Mouse (Mus musculus): ENCODE results near the gene Fas.
A peak's percentile ranks its signal among the peaks of the same experiment; 100 is the strongest.

Gene Fas

DNA sequence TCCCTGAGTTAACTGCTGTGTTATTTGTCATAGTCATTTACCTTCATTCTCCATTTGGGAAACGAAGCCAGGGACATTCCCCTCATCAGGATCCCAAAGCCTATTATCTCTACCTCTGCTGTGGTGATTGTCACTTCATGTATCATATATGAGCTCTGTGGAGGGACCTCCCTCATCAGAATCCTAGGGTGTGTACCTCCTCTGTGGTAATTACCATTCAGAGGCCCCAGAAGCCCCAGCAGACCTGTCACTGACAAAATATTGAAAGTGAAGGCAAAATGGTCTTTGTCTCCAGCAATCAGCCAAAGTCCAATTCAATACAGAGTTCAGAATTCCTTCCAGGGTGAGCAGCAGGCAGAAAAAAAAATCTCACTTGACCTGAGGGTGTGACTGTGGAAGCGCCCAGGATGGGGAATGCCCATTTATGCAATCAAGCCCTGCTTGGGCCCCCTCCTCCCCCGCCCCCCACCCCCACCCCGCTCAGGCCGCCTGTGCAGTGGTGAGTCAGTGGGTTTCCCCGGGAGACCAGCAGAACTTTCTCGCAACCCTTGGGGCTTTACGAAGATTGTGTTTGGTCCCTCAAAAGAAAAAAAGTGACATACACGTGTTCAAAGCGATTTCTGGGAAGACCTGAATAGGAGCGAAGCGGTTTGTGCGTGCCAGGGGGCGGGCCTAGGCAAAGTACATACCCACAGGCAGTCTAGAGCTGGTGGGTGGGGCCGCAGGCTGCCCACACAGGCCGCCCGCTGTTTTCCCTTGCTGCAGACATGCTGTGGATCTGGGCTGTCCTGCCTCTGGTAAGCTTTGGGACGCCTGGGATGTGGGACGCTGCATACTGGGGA is at the start of gene Fas:
TSS of gene Fas (plus strand) at position 719 of the 842 bp plus-strand sequence.
- DNase-seq (ENCODE audit: low spot score): peak; percentile 89

- peak; percentile 52 for DNase-seq (ENCODE audit: low spot score)
Measured at GRCm38 (mm10) chr19:34241247-34241915, 49.1 kb upstream of the Fas start.

- DNase-seq (ENCODE audit: low spot score): no peak
Measured at GRCm38 (mm10) chr19:34242925-34243324, 47.5 kb upstream of the Fas start.

DNA sequence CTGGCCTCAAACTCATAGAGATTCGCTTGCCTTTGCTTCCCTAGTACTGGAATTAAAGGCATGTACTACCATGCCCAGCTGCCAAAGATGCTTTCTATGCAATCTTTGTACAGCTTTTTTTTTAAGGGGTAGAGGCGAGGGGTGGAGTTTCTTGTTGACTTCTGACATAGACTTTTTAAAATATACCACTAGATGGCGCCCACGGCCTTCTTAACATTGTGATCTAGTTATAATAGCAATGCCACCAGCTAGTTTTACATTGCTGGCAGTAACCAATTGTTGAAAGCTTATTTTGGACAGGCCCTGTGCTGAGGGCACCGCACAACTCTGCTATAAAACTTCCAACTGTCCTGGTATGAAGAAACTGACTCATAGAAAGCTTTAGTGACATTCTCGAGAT is 46.4 kb upstream of the Fas start:
- DNase-seq (ENCODE audit: low spot score): peak; percentile 87

- no peak for DNase-seq (ENCODE audit: low spot score)
Measured at GRCm38 (mm10) chr19:34248558-34248957, 41.9 kb upstream of the Fas start.

DNA sequence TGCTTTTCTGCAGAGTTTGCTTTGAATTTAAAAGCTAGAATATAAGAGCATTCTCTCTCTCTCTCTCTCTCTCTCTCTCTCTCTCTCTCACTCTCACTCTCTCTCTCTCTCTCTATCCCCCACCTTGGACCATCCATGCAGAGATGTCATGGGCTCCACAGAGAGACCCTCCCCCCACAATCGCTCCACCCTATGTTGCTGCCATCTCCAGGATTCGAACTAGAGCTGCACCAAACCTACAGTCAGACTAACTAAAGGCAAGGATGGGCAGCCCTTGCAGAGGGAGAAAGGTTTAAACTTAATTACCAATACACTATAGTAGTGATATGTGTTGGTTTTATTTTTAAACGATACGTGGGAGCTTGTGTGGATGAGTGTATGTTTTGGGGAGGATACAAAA is 39.8 kb upstream of the Fas start:
- no peak for DNase-seq (ENCODE audit: low spot score)

- no peak for DNase-seq (ENCODE audit: low spot score)
Measured at GRCm38 (mm10) chr19:34251900-34252299, 38.6 kb upstream of the Fas start.

- DNase-seq (ENCODE audit: low spot score): no peak
Measured at GRCm38 (mm10) chr19:34252450-34252849, 38.0 kb upstream of the Fas start.

GRCm38 (mm10) chr19:34254101-34254879 is 36.2 kb upstream of the Fas start:
- no peak for DNase-seq (ENCODE audit: low spot score)

GRCm38 (mm10) chr19:34254880-34255681 is 35.4 kb upstream of the Fas start, which contains the start of gene Acta2:
Gene Acta2, minus strand, starts transcription at chr19:34255590.
- DNase-seq (ENCODE audit: low spot score): no peak

DNA sequence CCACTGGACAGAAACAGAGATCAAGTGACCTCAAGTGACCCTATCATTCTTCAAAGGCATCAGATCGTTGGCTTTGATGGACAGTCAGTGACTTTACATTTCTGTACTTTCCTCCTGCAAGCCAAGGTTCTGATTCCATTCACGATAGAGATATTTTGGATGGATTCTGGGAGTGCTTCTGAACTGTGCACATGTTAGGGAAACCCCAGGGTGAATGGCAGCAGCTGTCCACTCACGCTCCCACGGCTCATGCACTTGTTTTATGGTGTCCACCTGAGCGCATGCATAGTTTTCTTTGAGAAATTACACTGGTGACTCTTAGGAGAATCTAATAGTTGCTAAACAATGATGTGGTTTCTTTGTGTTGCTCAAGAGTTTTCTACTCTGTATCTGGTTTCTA is 34.3 kb upstream of the Fas start:
- no peak for DNase-seq (ENCODE audit: low spot score)

- DNase-seq (ENCODE audit: low spot score): no peak
Measured at GRCm38 (mm10) chr19:34256936-34257335, 33.5 kb upstream of the Fas start.

DNA sequence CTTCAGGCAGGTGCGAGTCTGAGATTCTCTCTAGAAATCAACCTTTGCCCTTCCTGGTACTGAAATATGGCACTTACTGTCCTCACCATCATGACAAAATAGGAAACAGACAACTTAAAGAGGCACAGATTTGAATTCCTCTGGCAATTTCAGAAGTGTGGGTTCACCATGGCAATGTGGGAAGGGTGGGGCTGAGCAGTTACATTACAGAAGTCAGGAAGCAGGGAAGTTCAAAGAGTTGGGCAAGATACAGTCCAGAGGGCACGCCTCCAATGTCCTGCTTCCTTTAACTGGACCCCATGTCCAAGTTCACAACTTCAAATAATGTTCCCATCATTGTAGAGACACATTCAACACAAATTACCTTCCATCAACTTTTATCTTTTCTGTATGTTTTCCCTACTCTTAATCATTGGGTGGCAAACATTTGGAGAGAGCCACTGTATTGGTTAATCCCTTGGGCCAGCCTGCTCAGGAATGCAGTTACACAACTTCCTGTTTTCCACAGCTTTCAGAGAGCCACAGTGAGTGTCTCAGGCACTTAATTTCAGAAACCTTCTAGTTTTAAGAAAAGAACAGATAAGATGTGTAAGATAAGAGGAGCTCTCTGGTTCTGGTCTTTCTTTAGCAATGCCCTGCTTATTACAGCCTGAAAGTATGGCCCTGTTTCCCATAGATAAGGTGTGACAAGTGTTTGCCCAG is 28.0 kb upstream of the Fas start:
- peak; percentile 57 for DNase-seq (ENCODE audit: low spot score)

DNA sequence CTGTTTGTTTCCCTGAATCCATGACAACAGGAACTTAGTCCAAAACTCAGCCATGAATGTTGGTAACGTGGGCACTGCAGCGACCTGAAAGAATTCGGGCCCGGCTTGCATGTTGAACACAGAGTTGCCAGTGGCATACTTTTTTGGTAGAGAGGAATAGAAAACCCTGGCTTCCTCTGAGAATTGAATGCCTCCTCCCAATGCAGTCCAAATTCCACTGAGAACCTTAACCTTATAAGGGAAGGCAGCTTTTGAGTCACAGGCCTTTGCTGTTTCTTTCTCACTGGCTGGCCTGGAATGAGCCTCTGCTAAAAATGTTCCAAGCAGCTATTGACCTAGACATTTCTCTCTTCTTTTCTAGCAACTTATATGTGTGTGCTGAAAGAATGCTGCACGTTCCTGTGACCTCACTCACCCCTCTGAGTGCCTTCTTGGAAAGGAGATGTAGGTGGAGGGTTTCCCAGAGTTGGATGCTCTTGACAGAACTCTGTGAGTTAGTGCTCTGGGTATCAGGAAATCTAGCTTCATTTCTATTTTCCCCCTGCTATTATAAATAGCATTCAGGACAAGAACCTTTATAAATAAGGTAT is 24.8 kb upstream of the Fas start:
- peak; percentile 39 for DNase-seq (ENCODE audit: low spot score)

GRCm38 (mm10) chr19:34268991-34269390 is 21.5 kb upstream of the Fas start:
- no peak for DNase-seq (ENCODE audit: low spot score)

GRCm38 (mm10) chr19:34270106-34270726 is 20.2 kb upstream of the Fas start:
- DNase-seq (ENCODE audit: low spot score): peak; percentile 24

DNA sequence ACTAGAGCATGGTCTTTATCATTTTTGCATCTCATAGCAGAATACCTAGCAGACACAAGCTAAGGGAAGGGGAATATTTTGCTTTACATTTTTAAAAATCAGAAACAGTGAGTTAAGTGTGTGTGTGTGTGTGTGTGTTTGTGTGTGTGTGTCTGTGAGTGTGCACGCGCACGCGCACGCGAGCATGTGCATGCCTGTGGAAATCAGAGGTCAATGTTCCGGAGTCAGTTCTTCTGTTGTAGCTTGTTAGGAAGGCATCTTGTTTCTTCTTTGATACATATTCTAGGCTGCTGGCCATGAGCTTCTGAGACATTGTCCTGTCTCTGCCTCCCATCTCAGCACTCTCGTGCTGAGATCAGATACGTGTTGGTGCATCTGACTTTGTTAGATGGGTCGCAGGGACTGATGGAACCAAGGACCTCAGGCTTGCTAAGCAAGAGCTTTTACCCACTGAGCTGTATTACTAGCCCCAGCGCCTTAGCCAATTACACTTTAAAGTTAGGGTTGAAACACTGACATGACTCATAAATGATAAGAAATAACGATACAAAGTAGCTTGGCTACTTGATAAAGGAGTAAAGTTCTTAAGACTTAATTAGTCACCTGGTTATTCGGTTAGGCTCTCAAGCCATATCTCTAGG is 19.5 kb upstream of the Fas start:
- DNase-seq (ENCODE audit: low spot score): no peak

DNA sequence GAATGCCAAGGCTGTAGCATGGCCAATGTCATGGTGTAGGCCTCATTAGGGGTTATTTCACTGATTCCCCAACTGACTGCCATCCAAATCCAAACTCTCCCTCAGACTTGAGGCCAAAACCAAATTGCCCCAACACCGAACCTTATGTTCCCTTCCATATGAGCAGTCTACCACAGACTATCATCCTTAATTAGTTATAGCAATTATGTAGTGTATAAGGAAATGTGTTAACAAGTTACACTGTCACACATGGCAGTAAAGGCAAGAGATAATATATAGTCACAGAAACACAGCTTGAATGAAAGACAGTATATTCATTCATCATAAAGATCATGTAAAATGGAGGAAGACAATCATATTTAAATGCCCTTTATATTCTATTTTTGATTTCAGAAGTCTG is 17.4 kb upstream of the Fas start:
- DNase-seq (ENCODE audit: low spot score): no peak

GRCm38 (mm10) chr19:34278078-34278477 is 12.4 kb upstream of the Fas start:
- no peak for DNase-seq (ENCODE audit: low spot score)

- no peak for DNase-seq (ENCODE audit: low spot score)
Measured at GRCm38 (mm10) chr19:34283614-34284013, 6.9 kb upstream of the Fas start.

Data from adipocyte (in vitro differentiated cells).